Mouse (Mus musculus) CD4-positive helper T cell, adult 2 months (primary cell): ENCODE data around the gene Dennd4b.
A peak's percentile ranks its signal among the peaks of the same experiment; 100 is the strongest.
"Not testable (repeated sequence)": the region's sequence is repeated elsewhere in the genome, so short reads cannot be mapped to it uniquely, and the experiment has no call there.

Source experiments
- DNase-seq: peaks from one replicate; pipeline ENCODE4 v3.0.0-alpha.2; 2012; ENCODE audit warnings: low read depth, missing footprints, low spot score

Gene Dennd4b

DNA sequence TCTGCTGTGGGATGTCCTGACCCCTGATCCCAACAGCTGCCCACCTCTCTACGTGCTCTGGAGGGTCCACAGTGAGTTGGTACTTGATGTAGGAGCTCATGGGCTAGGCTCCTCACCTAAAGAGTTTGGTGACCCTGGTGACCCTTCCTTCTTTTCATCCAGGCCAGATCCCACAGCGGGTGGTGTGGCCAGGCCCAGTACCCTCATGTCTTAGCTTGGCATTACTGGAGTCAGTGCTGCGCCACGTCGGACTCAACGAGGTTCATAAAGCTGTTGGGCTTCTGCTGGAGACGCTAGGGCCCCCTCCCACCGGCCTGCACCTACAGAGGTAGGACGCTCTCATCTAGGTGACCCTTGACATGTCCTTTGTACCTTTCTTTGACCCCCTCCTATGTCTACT, 14.2 kb downstream of the Dennd4b start:
- DNase-seq, result no peak

DNA sequence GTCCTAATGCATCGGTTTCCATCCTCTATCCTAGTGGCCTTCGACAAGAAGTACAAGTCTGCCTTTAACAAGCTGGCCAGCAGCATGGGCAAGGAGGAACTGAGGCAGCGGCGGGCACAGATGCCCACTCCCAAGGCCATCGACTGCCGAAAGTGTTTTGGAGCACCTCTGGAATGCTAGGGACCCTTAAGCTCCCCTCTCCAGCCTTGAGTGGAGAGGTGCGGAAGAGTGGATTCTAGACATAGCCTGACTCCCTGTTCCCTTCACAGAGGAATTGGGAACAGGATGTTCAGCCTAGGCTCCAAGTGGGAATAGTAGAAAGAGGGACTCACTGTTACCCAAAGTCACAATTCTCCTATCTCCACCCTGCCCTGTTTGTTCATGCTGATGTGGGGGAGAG, 14.8 kb downstream of the Dennd4b start:
- DNase-seq, result no peak

GRCm38 (mm10) chr3:90280708-90281107, 15.7 kb downstream of the Dennd4b start:
- DNase-seq, result no peak

GRCm38 (mm10) chr3:90284150-90284549, 19.2 kb downstream of the Dennd4b start:
- no peak for DNase-seq

- not testable (repeated sequence) for DNase-seq
Measured at GRCm38 (mm10) chr3:90289403-90289802, 24.4 kb downstream of the Dennd4b start.

GRCm38 (mm10) chr3:90290602-90291001, 25.6 kb downstream of the Dennd4b start:
- no peak for DNase-seq

DNA sequence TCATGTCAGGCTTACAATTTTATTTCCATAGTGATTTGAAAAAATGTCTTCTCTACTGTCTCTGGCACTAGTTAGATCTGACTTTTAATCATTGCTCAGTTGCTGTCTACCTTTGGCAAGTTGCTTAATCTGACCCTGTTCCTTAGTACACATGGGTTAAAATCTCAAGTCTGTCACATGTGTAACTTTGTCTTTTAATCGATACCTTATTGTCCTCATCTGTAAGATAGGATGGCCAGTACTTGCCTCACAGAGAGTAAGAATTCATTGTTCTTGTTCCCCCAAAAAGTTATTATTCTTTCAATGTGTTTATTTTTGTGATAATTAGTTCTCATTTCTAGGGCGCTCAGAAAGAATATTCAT, 27.0 kb downstream of the Dennd4b start:
- DNase-seq, result no peak

- peak; percentile 100 for DNase-seq
Measured at GRCm38 (mm10) chr3:90292345-90293275, 27.6 kb downstream of the Dennd4b start, which contains the start of gene Gatad2b. Gatad2b (plus strand) TSS chr3:90293178.

GRCm38 (mm10) chr3:90293352-90294063, 28.5 kb downstream of the Dennd4b start:
- peak; percentile 68 for DNase-seq

- DNase-seq, result no peak
Measured at GRCm38 (mm10) chr3:90294064-90294440, 29.1 kb downstream of the Dennd4b start.

- no peak for DNase-seq
Measured at GRCm38 (mm10) chr3:90294651-90295050, 29.7 kb downstream of the Dennd4b start.

DNA sequence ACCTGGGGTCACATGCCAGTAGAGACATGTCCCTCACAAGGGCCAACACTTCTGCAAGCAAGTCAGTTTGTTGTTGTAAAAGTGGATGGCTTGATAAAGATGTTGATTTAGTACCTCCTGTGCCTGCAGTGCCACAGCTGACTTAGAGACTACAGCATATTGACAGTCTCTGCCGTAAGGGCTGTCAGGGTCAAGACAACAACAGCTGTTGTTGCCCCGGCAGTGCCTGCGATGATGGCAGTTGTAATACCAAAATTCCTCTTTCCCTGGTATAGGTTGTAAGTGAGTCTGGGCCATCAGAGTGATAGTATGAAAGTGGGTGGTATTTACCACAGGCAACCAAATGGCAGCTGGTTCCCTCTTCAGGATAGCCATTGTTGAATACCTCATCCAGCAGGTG, 40.8 kb downstream of the Dennd4b start:
- no peak for DNase-seq

- DNase-seq, result peak; percentile 43
Measured at GRCm38 (mm10) chr3:90309589-90309988, 44.6 kb downstream of the Dennd4b start.

- peak; percentile 57 for DNase-seq
Measured at GRCm38 (mm10) chr3:90313367-90313766, 48.4 kb downstream of the Dennd4b start.

DNA sequence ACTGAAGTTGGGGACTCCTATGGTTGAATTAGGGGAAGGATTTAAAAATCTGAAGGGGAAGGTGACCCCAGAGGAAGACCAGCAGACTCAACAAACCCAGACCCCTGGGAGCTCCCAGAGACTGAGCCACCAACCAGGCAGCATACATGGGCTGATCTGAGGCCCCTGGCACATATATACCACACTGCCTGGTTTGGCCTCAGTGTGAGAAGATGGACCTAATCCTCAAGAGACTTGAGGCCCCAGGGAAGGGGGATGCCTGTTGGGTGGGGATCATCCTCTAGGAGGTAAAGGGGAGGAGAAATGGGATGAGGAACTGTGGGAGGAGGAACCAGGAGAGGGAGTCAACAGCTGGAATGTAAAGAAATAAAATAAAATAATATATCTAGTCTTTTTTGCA, 49.3 kb downstream of the Dennd4b start:
- DNase-seq, result no peak

- DNase-seq, result peak; percentile 21
Measured at GRCm38 (mm10) chr3:90322289-90322688, 57.3 kb downstream of the Dennd4b start.

DNA sequence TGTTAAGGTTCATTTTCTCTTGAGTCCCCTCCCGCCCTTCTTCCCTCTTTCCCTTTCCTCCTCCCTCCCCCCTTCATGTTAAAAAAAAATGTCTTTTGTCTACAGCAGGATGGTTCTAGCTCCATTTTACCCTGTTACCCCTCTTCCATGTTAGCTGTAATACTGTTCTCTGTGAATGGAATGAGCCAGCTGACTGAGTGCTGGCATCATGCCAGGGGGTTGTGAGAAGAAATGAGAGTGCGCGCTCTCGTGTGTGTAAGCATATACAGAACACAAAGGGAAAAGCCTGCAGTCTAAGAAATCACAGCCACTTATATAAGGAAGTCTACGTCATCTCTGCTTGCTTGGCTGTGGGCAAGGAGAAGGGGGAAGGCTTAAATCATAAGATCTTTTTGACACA, 58.1 kb downstream of the Dennd4b start:
- peak; percentile 68 for DNase-seq
